Mouse (Mus musculus) C2C12 (cell line): Measurements from ENCODE around the gene Zfhx3. TPM values are rescaled to one million over a fixed set of nuclear protein-coding genes. Genes with fewer than 3 reads are reported as not detected.

ENCODE experiments used
- H3K27me3 ChIP-seq: one replicate; pipeline ENCODE4 v1.6.1; 2011; ENCODE audit not compliant: control insufficient read depth, insufficient read depth, insufficient read length
- H3K36me3 ChIP-seq: one replicate; pipeline ENCODE4 v1.6.1; 2011; ENCODE audit not compliant: control insufficient read depth, insufficient read depth
- H3K4me3 ChIP-seq: one replicate; pipeline ENCODE4 v1.5.1; 2011; ENCODE audit warnings: mild to moderate bottlenecking, control low read depth; ENCODE audit not compliant: poor library complexity, insufficient read depth, severe bottlenecking
- H3K79me2 ChIP-seq: one replicate; pipeline ENCODE4 v1.6.1; 2011; ENCODE audit not compliant: control insufficient read depth, insufficient read depth
- H3K79me3 ChIP-seq: one replicate; pipeline ENCODE4 v1.6.1; 2011; ENCODE audit warnings: low read depth, control low read depth
- H3ac ChIP-seq: one replicate; pipeline ENCODE3; 2011; ENCODE audit warnings: low read depth; ENCODE audit not compliant: control insufficient read depth, insufficient read length
- CEBPB ChIP-seq: IDR thresholded peaks from one replicate; pipeline ENCODE4 v1.6.1; 2011; ENCODE audit warnings: low read depth, mild to moderate bottlenecking, control low read depth, moderate library complexity
- CTCF ChIP-seq: IDR thresholded peaks from one replicate; pipeline ENCODE4 v1.5.1; 2011; ENCODE audit not compliant: control insufficient read depth, insufficient read depth, insufficient read length
- FOSL1 ChIP-seq: IDR thresholded peaks from one replicate; pipeline ENCODE4 v1.8.0; 2011; ENCODE audit warnings: mild to moderate bottlenecking, low read length; ENCODE audit not compliant: poor library complexity, insufficient read depth, severe bottlenecking
- MAX ChIP-seq: IDR thresholded peaks from one replicate; pipeline ENCODE4 v1.6.1; 2011; ENCODE audit warnings: mild to moderate bottlenecking, control low read depth
- MYOD1 ChIP-seq: IDR thresholded peaks from one replicate; pipeline ENCODE4 v1.6.1; 2011; ENCODE audit warnings: low read depth; ENCODE audit not compliant: control insufficient read depth, insufficient read length
- MYOG ChIP-seq: IDR thresholded peaks from one replicate; pipeline ENCODE4 v1.6.1; 2011; ENCODE audit not compliant: control insufficient read depth, insufficient read length; ENCODE audit errors: extremely low read depth
- USF1 ChIP-seq: IDR thresholded peaks from one replicate; pipeline ENCODE4 v1.6.1; 2011; ENCODE audit warnings: low read depth, mild to moderate bottlenecking, control low read depth, moderate library complexity
- polyA plus RNA-seq: library from polyadenylated mRNA; unstranded; fragments of >200 nt; fragmentation: generic; extraction: Trizol; gene quantifications from one replicate; pipeline ENCODE4 v1.2.1, GENCODE M21; 2012; ENCODE audit warnings: missing spikeins

The Zfhx3 gene
- polyA plus RNA-seq, 1 experiment = 4.3 TPM

DNA sequence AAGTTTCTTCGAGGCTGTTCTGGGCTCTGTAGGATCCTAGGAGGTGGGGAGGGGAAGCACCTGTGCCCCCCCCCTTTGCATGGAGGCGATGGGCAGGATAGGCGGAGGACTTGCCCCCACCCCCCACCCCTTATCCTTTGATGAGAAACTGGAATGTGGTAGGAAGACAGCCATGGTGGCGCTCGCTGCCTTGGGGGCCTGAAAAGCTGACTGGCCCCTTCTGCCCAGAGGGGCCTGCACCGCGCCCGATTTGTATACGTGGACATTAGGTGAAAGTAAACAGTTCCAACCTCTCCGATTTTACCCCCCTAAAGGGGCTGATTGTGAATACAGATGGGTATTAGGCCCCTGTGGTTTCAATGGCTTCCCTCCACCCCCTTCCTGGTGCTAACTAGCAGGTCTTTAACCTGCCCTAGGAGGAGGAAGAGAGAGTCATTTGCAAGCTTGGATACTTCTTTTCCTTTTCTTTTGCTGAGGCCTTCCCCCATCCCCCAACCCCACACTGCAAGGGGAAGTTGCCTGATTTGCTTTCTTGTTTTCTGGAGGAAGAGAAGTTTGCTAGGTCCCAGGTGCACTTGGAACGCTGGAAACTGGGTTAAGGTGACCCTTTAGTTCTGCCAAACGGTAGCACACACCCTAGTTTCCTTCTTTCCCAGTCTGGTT is 787.4 kb downstream of the Zfhx3 start:
- H3K79me3 ChIP-seq = peaks cover 91% of the 10 kb centered on the region
- no peak overlapping the region for H3ac ChIP-seq
- H3K79me2 ChIP-seq = peaks cover 100% of the 10 kb centered on the region
- no peak overlapping the region for H3K4me3 ChIP-seq
- no peaks in the 10 kb centered on the region for H3K27me3 ChIP-seq
- no peak for TF ChIP-seq MAX
- no peak for TF ChIP-seq CEBPB
- no peak for TF ChIP-seq MYOD1
- TF ChIP-seq CTCF = no peak
- TF ChIP-seq FOSL1 = no peak
- no peak for TF ChIP-seq USF1
- TF ChIP-seq MYOG = no peak
- H3K36me3 ChIP-seq = peaks cover 16% of the 10 kb centered on the region

DNA sequence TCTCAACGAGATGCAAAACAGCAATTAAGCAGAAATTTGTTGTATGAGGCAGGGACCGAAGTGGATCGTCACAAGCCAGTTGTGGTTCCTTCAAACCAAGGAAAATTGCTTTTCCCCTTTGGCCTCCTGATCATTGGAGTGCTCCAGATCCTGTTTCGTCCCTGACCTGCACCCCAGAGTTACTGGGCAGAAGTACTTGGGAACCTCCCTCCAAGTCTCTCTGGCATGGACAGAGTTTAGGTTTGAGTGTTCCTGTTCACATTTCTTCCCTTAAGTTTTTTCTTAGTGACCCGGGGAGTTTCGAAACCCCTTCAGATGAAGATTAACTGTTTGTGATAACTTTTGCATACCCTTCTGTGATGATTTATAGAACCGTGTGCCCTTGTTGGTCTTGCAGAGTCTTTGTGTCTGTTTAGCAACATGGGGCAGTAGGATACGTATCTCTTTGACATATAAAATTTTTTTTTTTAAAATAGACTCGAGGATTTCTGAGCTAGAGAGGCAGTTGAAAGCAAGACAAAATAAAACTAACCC is 788.5 kb downstream of the Zfhx3 start:
- no peak overlapping the region for H3K4me3 ChIP-seq
- H3K27me3 ChIP-seq = no peaks in the 10 kb centered on the region
- H3K36me3 ChIP-seq = peaks cover 16% of the 10 kb centered on the region
- H3ac ChIP-seq = no peak overlapping the region
- TF ChIP-seq MYOG (no peak), CEBPB (no peak), FOSL1 (no peak), MYOD1 (no peak), USF1 (no peak), MAX (no peak), CTCF (no peak)
- peaks cover 100% of the 10 kb centered on the region for H3K79me2 ChIP-seq
- H3K79me3 ChIP-seq = peaks cover 91% of the 10 kb centered on the region

DNA sequence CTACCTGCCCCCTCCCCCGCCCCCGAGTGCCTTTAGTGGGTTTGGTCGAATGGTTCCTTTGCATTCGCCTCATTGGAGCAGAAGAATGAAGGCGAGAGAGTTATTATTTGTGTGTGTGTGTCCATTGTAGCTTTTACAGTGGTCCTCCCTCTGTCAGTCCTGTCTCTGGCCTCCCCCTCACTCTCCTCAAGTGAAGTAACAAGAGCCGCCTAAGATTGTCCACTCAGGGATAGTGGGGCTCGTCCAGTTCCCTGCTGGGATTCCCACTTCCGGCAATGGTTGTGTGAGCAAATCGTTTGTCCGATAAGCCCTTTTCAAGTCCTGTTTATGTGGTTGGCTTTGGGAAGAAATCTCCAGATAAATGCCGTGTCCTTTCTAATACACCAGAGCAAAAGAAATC is 790.1 kb downstream of the Zfhx3 start:
- H3K4me3 ChIP-seq = no peak overlapping the region
- TF ChIP-seq FOSL1 (no peak), MAX (no peak), USF1 (no peak)
- H3K27me3 ChIP-seq = no peaks in the 10 kb centered on the region
- H3K79me2 ChIP-seq = peaks cover 100% of the 10 kb centered on the region
- H3K36me3 ChIP-seq = peaks cover 16% of the 10 kb centered on the region
- H3ac ChIP-seq = no peak overlapping the region
- peaks cover 93% of the 10 kb centered on the region for H3K79me3 ChIP-seq

DNA sequence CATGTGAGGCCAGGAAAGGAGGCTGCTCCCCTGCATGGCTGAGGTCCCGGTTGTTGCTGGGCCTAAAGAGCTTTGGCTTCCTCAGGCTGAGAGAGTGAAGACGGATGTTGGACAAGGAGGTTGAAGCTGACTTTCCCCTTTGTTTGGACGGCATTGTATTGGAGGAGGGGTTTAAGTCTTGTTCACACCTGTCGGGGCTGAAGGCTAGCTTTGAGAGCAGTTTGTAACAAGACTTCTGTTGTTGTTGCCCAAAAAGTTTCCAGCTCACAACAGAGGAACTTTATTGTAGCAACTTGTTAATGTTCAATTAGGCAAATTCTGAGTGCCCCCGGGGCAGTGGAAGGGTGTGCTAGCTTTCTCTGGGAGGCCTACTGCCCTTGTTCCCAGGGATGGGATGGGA is 790.9 kb downstream of the Zfhx3 start:
- Histone ChIP-seq H3K36me3 (peaks cover 12% of the 10 kb centered on the region), H3K79me2 (peaks cover 100% of the 10 kb centered on the region), H3K4me3 (no peak overlapping the region), H3K79me3 (peaks cover 93% of the 10 kb centered on the region), H3ac (no peak overlapping the region), H3K27me3 (no peaks in the 10 kb centered on the region)
- no peak for TF ChIP-seq CEBPB
- no peak for TF ChIP-seq CTCF
- TF ChIP-seq MAX = no peak
- TF ChIP-seq MYOD1 = no peak
- no peak for TF ChIP-seq FOSL1
- no peak for TF ChIP-seq USF1
- no peak for TF ChIP-seq MYOG

DNA sequence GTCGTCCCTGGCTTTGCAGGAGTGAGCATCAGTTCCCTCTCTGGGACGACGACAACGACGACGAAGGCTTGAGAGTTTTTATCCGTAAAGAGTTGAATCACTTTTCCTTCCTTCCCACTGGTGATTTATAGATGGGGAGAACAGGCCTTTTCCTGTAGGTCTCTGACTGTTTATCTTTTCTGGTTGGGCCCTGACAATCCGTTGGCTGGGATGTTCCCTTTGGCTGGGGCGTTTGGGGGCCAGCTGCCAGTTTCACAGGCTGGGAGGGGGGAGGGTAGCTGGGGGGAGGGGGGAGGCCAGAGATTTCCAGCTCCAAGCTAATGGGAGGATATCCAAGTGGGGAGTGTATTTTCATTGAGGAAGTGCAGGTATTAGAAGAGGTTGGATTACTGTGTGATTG is 794.0 kb downstream of the Zfhx3 start:
- Histone ChIP-seq H3K79me3 (peaks cover 94% of the 10 kb centered on the region), H3K27me3 (no peaks in the 10 kb centered on the region), H3K4me3 (no peak overlapping the region), H3ac (no peak overlapping the region), H3K36me3 (peaks cover 16% of the 10 kb centered on the region), H3K79me2 (peaks cover 100% of the 10 kb centered on the region)
- no peak for TF ChIP-seq MAX
- no peak for TF ChIP-seq CEBPB
- TF ChIP-seq MYOG = no peak
- no peak for TF ChIP-seq FOSL1
- TF ChIP-seq MYOD1 = no peak
- no peak for TF ChIP-seq USF1
- TF ChIP-seq CTCF = no peak

DNA sequence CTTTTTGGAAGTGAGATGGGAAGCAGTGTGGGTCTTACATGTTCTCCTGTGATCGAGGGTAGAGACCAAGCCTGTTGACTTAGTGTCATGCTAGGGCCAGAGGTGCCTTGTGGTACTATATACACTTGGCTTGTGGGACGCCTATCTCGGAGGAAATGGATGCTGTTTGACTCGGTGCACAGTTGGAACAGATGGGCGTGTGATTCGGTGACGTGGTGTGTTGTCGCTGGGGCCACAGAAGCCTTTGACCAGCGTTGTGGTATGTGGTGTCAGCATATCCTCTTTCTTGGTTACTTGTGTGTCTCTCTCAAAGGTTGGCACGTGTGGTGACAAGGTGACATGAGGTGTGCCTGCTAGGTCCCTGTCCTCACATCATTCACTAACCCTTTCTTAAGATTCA is 795.7 kb downstream of the Zfhx3 start:
- H3K27me3 ChIP-seq = no peaks in the 10 kb centered on the region
- no peak for TF ChIP-seq MYOD1
- no peak for TF ChIP-seq MAX
- no peak for TF ChIP-seq CEBPB
- TF ChIP-seq CTCF = no peak
- no peak for TF ChIP-seq USF1
- TF ChIP-seq FOSL1 = no peak
- TF ChIP-seq MYOG = no peak
- peaks cover 93% of the 10 kb centered on the region for H3K79me3 ChIP-seq
- H3ac ChIP-seq = no peak overlapping the region
- H3K36me3 ChIP-seq = peaks cover 5% of the 10 kb centered on the region
- peaks cover 100% of the 10 kb centered on the region for H3K79me2 ChIP-seq
- no peak overlapping the region for H3K4me3 ChIP-seq
